Mouse (Mus musculus): ENCODE results near the gene Twf1. TPM values are rescaled to one million over a fixed set of nuclear protein-coding genes. Genes with fewer than 3 reads are reported as not detected.

Twf1 gene
- polyA plus RNA-seq, 1 experiment from 2014 or later, result 88.5 TPM

GRCm38 (mm10) chr15:94607768-94608167, 18.1 kb upstream of the Twf1 start:
- Histone ChIP-seq H3K27me3 (replicated peaks; ENCODE audit: control insufficient read depth, insufficient read depth, low read length) (no peaks in the 10 kb centered on the region; the same call in 1 of the 2 replicates), H3K27ac (ENCODE audit: low read length) (no peak overlapping the region), H3K9me3 (ENCODE audit: control insufficient read depth, low read length) (no peaks in the 10 kb centered on the region), H3K36me3 (ENCODE audit: control insufficient read depth, insufficient read depth) (no peaks in the 10 kb centered on the region), H3K9ac (replicated peaks; ENCODE audit: low read depth, low read length) (no peak overlapping the region), H3K4me1 (replicated peaks; ENCODE audit: control insufficient read depth, insufficient read depth, low read length) (no peaks in the 10 kb centered on the region), H3K4me2 (ENCODE audit: low read length) (no peak overlapping the region), H3K4me3 (replicated peaks; ENCODE audit: low read length) (no peak overlapping the region)
- WGBS, result 93% methylated on average over 8 of the region's 8 CpGs
- ATAC-seq, result no peak

- Histone ChIP-seq H3K36me3 (ENCODE audit: control insufficient read depth, insufficient read depth) (no peaks in the 10 kb centered on the region), H3K4me3 (replicated peaks; ENCODE audit: low read length) (no peak overlapping the region), H3K9me3 (ENCODE audit: control insufficient read depth, low read length) (no peaks in the 10 kb centered on the region), H3K4me2 (ENCODE audit: low read length) (no peak overlapping the region), H3K27me3 (replicated peaks; ENCODE audit: control insufficient read depth, insufficient read depth, low read length) (no peaks in the 10 kb centered on the region; the same call in 1 of the 2 replicates), H3K27ac (ENCODE audit: low read length) (no peak overlapping the region), H3K4me1 (replicated peaks; ENCODE audit: control insufficient read depth, insufficient read depth, low read length) (no peaks in the 10 kb centered on the region), H3K9ac (replicated peaks; ENCODE audit: low read depth, low read length) (no peak overlapping the region)
- 60% methylated on average over 3 of the region's 3 CpGs for WGBS
- ATAC-seq, result no peak
These were observed 12.8 kb upstream of the Twf1 start for GRCm38 (mm10) chr15:94602441-94602840.

GRCm38 (mm10) chr15:94601339-94601738, 11.7 kb upstream of the Twf1 start:
- Histone ChIP-seq H3K4me2 (ENCODE audit: low read length) (no peak overlapping the region), H3K27me3 (replicated peaks; ENCODE audit: control insufficient read depth, insufficient read depth, low read length) (no peaks in the 10 kb centered on the region; the same call in 1 of the 2 replicates), H3K9me3 (ENCODE audit: control insufficient read depth, low read length) (no peaks in the 10 kb centered on the region), H3K36me3 (ENCODE audit: control insufficient read depth, insufficient read depth) (no peaks in the 10 kb centered on the region), H3K4me1 (replicated peaks; ENCODE audit: control insufficient read depth, insufficient read depth, low read length) (no peaks in the 10 kb centered on the region), H3K9ac (replicated peaks; ENCODE audit: low read depth, low read length) (no peak overlapping the region), H3K4me3 (replicated peaks; ENCODE audit: low read length) (no peak overlapping the region), H3K27ac (ENCODE audit: low read length) (no peak overlapping the region)
- no peak for ATAC-seq
- WGBS, result 23% methylated on average over 3 of the region's 3 CpGs

- H3K9me3 ChIP-seq (ENCODE audit: control insufficient read depth, low read length), result no peaks in the 10 kb centered on the region
- WGBS, result 89% methylated on average over 11 of the region's 11 CpGs
- H3K36me3 ChIP-seq (ENCODE audit: control insufficient read depth, insufficient read depth), result no peaks in the 10 kb centered on the region
- no peak overlapping the region for H3K4me2 ChIP-seq (ENCODE audit: low read length)
- no peaks in the 10 kb centered on the region; the same call in 1 of the 2 replicates for H3K27me3 ChIP-seq (replicated peaks; ENCODE audit: control insufficient read depth, insufficient read depth, low read length)
- no peak for ATAC-seq
- H3K4me1 ChIP-seq (replicated peaks; ENCODE audit: control insufficient read depth, insufficient read depth, low read length), result no peaks in the 10 kb centered on the region
- H3K9ac ChIP-seq (replicated peaks; ENCODE audit: low read depth, low read length), result no peak overlapping the region
- H3K27ac ChIP-seq (ENCODE audit: low read length), result no peak overlapping the region
- H3K4me3 ChIP-seq (replicated peaks; ENCODE audit: low read length), result no peak overlapping the region
These were observed 10.5 kb upstream of the Twf1 start for GRCm38 (mm10) chr15:94600145-94600707.

- Histone ChIP-seq H3K4me3 (replicated peaks; ENCODE audit: low read length) (no peak overlapping the region), H3K36me3 (ENCODE audit: control insufficient read depth, insufficient read depth) (no peaks in the 10 kb centered on the region), H3K4me1 (replicated peaks; ENCODE audit: control insufficient read depth, insufficient read depth, low read length) (peaks cover 7% of the 10 kb centered on the region), H3K27ac (ENCODE audit: low read length) (no peak overlapping the region), H3K9ac (replicated peaks; ENCODE audit: low read depth, low read length) (no peak overlapping the region), H3K4me2 (ENCODE audit: low read length) (no peak overlapping the region), H3K9me3 (ENCODE audit: control insufficient read depth, low read length) (no peaks in the 10 kb centered on the region), H3K27me3 (replicated peaks; ENCODE audit: control insufficient read depth, insufficient read depth, low read length) (no peaks in the 10 kb centered on the region)
- ATAC-seq, result no peak
- 83% methylated on average over 1 of the region's 1 CpGs for WGBS
These were observed 3.9 kb upstream of the Twf1 start for GRCm38 (mm10) chr15:94593586-94593985.

DNA sequence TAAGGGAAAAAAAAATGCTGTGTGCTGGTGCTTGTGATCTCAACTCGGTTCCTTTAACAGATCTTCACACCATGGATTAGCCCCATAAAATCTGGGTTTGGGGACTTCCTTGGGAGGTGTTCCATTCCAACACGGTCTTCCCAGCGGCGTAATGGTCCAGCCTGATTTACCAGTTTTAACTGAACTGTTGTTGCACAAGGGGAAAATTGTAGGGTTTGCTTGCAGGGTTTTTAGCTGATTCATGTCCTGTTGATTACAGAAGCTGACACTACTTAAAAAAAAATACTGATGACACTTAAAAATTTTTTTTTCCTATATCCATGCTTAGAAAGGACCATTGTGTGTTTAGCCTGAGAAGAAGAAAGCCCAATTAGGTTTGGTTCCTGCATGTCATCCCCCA, 1.7 kb upstream of the Twf1 start:
- Histone ChIP-seq H3K27ac (ENCODE audit: low read length) (no peak overlapping the region), H3K4me3 (replicated peaks; ENCODE audit: low read length) (no peak overlapping the region), H3K9ac (replicated peaks; ENCODE audit: low read depth, low read length) (no peak overlapping the region), H3K27me3 (replicated peaks; ENCODE audit: control insufficient read depth, insufficient read depth, low read length) (no peaks in the 10 kb centered on the region), H3K4me1 (replicated peaks; ENCODE audit: control insufficient read depth, insufficient read depth, low read length) (peaks cover 10% of the 10 kb centered on the region), H3K36me3 (ENCODE audit: control insufficient read depth, insufficient read depth) (no peaks in the 10 kb centered on the region), H3K4me2 (ENCODE audit: low read length) (no peak overlapping the region), H3K9me3 (ENCODE audit: control insufficient read depth, low read length) (no peaks in the 10 kb centered on the region)
- ATAC-seq, result no peak
- WGBS, result 94% methylated on average over 4 of the region's 4 CpGs

DNA sequence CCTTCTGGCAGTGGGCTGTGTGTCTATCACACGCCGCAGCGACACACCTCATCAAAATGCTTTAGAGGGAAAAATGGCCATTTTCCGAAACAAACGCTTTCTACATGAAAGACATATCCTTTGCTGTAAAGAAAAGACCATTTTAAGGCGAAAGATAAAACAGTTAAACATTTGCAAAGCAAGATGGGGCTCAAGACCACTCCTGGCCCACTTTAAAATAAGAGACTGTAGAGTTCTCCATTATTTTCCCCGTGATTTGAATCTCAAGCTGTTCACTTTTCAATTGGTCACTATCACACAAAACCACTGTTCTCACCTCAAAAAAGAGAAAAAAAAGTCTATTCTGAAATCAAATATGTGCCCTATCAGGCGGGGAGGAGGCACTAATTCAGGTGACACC, 394 bp upstream of the Twf1 start:
- peak; percentile 34 for ATAC-seq
- peak overlapping the region; percentile 16 for H3K9ac ChIP-seq (replicated peaks; ENCODE audit: low read depth, low read length)
- peaks cover 11% of the 10 kb centered on the region for H3K4me1 ChIP-seq (replicated peaks; ENCODE audit: control insufficient read depth, insufficient read depth, low read length)
- 11% methylated on average over 8 of the region's 8 CpGs for WGBS
- peaks cover 2% of the 10 kb centered on the region; the same call in 1 of the 2 replicates for H3K36me3 ChIP-seq (ENCODE audit: control insufficient read depth, insufficient read depth)
- peak overlapping the region; percentile 96 for H3K4me3 ChIP-seq (replicated peaks; ENCODE audit: low read length)
- no peak overlapping the region for H3K27ac ChIP-seq (ENCODE audit: low read length)
- H3K4me2 ChIP-seq (ENCODE audit: low read length), result peak overlapping the region; percentile 41
- H3K27me3 ChIP-seq (replicated peaks; ENCODE audit: control insufficient read depth, insufficient read depth, low read length), result no peaks in the 10 kb centered on the region
- H3K9me3 ChIP-seq (ENCODE audit: control insufficient read depth, low read length), result no peaks in the 10 kb centered on the region

DNA sequence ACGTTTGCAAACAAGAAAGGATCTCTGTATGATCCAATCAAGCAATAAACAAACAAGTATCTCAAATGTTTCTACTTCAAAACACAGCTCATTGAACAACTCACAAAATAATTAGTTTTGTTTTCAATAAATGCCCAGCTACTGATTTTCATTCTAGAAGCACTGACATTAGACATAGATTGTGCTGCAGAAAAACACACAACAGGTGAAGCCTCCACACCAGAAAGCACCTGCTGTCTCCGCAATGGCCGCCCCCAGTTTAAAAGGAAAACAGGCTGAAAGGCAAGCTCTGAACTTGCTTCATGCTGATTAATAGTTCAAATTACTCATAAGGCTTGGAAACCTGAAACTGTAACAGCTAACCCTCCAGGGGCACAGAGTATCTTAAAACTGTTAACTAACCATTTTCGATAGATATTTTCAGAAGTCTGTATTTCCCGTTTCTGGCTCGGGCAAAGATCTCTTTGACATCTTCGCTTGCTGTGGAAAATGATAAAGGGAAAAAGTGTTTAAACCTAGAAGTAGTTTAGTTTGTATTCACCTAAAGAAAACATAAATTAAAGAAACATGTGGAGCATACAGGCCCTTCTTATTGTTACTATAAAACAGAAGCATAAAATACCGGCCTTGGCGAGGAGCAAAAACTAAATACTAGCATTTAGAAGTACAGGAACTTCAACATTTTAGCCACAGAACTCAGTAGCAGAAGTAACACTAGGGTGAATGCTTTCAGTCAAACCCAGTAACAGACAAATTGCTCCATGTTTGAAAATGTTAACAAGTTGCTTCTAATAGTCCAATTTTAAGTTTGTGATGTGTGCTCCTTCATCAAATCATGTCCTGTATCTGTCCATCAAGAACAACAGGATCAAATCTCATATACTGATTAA, 1.6 kb downstream of the Twf1 start:
- Histone ChIP-seq H3K9me3 (ENCODE audit: control insufficient read depth, low read length) (no peaks in the 10 kb centered on the region), H3K4me1 (replicated peaks; ENCODE audit: control insufficient read depth, insufficient read depth, low read length) (peaks cover 11% of the 10 kb centered on the region), H3K4me3 (replicated peaks; ENCODE audit: low read length) (no peak overlapping the region), H3K36me3 (ENCODE audit: control insufficient read depth, insufficient read depth) (peaks cover 21% of the 10 kb centered on the region), H3K9ac (replicated peaks; ENCODE audit: low read depth, low read length) (no peak overlapping the region), H3K4me2 (ENCODE audit: low read length) (no peak overlapping the region), H3K27ac (ENCODE audit: low read length) (no peak overlapping the region), H3K27me3 (replicated peaks; ENCODE audit: control insufficient read depth, insufficient read depth, low read length) (no peaks in the 10 kb centered on the region)
- ATAC-seq, result no peak
- 88% methylated on average over 9 of the region's 9 CpGs for WGBS

DNA sequence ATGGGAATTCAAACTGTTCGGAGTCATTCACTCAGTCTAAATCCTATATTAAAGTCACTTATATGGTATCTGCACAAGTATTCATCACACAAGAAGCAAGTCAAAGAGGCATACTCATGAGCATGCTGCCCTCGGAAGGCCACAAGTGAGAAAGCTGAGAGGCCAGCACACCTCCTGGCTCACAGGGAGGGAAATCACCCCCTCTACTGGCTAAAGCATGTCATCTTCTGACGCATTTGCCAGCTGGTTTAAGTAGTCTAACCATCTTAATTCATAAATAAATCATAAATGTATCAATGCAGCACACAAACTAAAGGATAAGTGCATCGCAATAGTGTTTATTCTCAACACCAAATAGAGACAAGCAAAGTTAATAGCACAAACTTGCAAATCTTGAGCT, 5.0 kb downstream of the Twf1 start:
- no peak for ATAC-seq
- H3K36me3 ChIP-seq (ENCODE audit: control insufficient read depth, insufficient read depth), result peaks cover 37% of the 10 kb centered on the region
- H3K4me3 ChIP-seq (replicated peaks; ENCODE audit: low read length), result no peak overlapping the region
- peaks cover 8% of the 10 kb centered on the region for H3K4me1 ChIP-seq (replicated peaks; ENCODE audit: control insufficient read depth, insufficient read depth, low read length)
- H3K27me3 ChIP-seq (replicated peaks; ENCODE audit: control insufficient read depth, insufficient read depth, low read length), result no peaks in the 10 kb centered on the region
- H3K9ac ChIP-seq (replicated peaks; ENCODE audit: low read depth, low read length), result no peak overlapping the region
- H3K4me2 ChIP-seq (ENCODE audit: low read length), result no peak overlapping the region
- H3K9me3 ChIP-seq (ENCODE audit: control insufficient read depth, low read length), result no peaks in the 10 kb centered on the region
- no peak overlapping the region for H3K27ac ChIP-seq (ENCODE audit: low read length)
- 86% methylated on average over 4 of the region's 4 CpGs for WGBS
